Mouse (Mus musculus): ENCODE measurements around the gene Il1r1.

Il1r1 gene

GRCm38 (mm10) chr1:40233217-40233616 is 8.3 kb downstream of the Il1r1 start:
- DNase-seq (ENCODE audit: low spot score): no peak

- DNase-seq (ENCODE audit: low spot score): no peak
Observed at GRCm38 (mm10) chr1:40233621-40234020, 8.7 kb downstream of the Il1r1 start.

- no peak for DNase-seq (ENCODE audit: low spot score)
Observed at GRCm38 (mm10) chr1:40235597-40236249, 10.8 kb downstream of the Il1r1 start.

- DNase-seq (ENCODE audit: low spot score): no peak
Observed at GRCm38 (mm10) chr1:40236694-40237093, 11.8 kb downstream of the Il1r1 start.

GRCm38 (mm10) chr1:40237094-40237493 is 12.2 kb downstream of the Il1r1 start:
- DNase-seq (ENCODE audit: low spot score): no peak

GRCm38 (mm10) chr1:40240353-40241092 is 15.6 kb downstream of the Il1r1 start:
- no peak for DNase-seq (ENCODE audit: low spot score)

GRCm38 (mm10) chr1:40242717-40243116 is 17.8 kb downstream of the Il1r1 start:
- no peak for DNase-seq (ENCODE audit: low spot score)

- DNase-seq (ENCODE audit: low spot score): no peak
Observed at GRCm38 (mm10) chr1:40243561-40243998, 18.7 kb downstream of the Il1r1 start.

GRCm38 (mm10) chr1:40250425-40250824 is 25.5 kb downstream of the Il1r1 start:
- DNase-seq (ENCODE audit: low spot score): no peak

- DNase-seq (ENCODE audit: low spot score): no peak
Observed at GRCm38 (mm10) chr1:40252507-40252906, 27.6 kb downstream of the Il1r1 start.

- no peak for DNase-seq (ENCODE audit: low spot score)
Observed at GRCm38 (mm10) chr1:40253940-40254339, 29.1 kb downstream of the Il1r1 start.

- no peak for DNase-seq (ENCODE audit: low spot score)
Observed at GRCm38 (mm10) chr1:40254347-40255057, 29.6 kb downstream of the Il1r1 start.

- no peak for DNase-seq (ENCODE audit: low spot score)
Observed at GRCm38 (mm10) chr1:40262441-40263121, 37.7 kb downstream of the Il1r1 start.

GRCm38 (mm10) chr1:40263122-40263498 is 38.2 kb downstream of the Il1r1 start:
- no peak for DNase-seq (ENCODE audit: low spot score)

- DNase-seq (ENCODE audit: low spot score): no peak
Observed at GRCm38 (mm10) chr1:40263679-40264078, 38.8 kb downstream of the Il1r1 start.

GRCm38 (mm10) chr1:40265301-40265835 is 40.5 kb downstream of the Il1r1 start:
- DNase-seq (ENCODE audit: low spot score): peak; percentile 10

- DNase-seq (ENCODE audit: low spot score): peak; percentile 80
Observed at GRCm38 (mm10) chr1:40266431-40267260, 41.8 kb downstream of the Il1r1 start.

- DNase-seq (ENCODE audit: low spot score): no peak
Observed at GRCm38 (mm10) chr1:40267846-40268245, 43.0 kb downstream of the Il1r1 start.

GRCm38 (mm10) chr1:40268536-40268935 is 43.7 kb downstream of the Il1r1 start:
- no peak for DNase-seq (ENCODE audit: low spot score)

GRCm38 (mm10) chr1:40270415-40270814 is 45.5 kb downstream of the Il1r1 start:
- no peak for DNase-seq (ENCODE audit: low spot score)

GRCm38 (mm10) chr1:40271052-40271451 is 46.2 kb downstream of the Il1r1 start:
- DNase-seq (ENCODE audit: low spot score): no peak

Measured in lung, postnatal 25 days (tissue).